ENCODE assay signal across 17 mouse cellular contexts in genomic region chr11:118851391-118851790, GRCm38 (mm10).
A peak's percentile ranks its signal among the peaks of the same experiment; 100 is the strongest.
DNase-seq lines count a peak whose midpoint lies in the region.
"Had no signal": no experiment of that assay in that cellular context is flagged by ENCODE, and none has a peak within 500 bp of the region (broad histone marks: within the 10 kb centered on the region; RNA-seq: fewer than 3 reads in every experiment).

No protein-coding gene starts in this region.

- DNase-seq in cerebellum, adult 11-12 months: peak; percentile 78
- no peak for DNase-seq in cerebellum, postnatal 14 days
- peak; percentile 8 to 49 for DNase-seq in urinary bladder, adult 18-20 months (ENCODE audit: low spot score in 2 of 2)
- DNase-seq in urinary bladder, adult 2 months (ENCODE audit: low spot score): no peak
- peak; percentile 79 for DNase-seq in cerebellum, adult 9-11 months
- DNase-seq in urinary bladder, postnatal 36 days (ENCODE audit: low spot score in 2 of 2): peak; percentile 15 to 41
- no peak for DNase-seq in yolk sac, embryonic 10.5 days (ENCODE audit: low spot score)
- DNase-seq in left cerebral cortex, postnatal 14 days (ENCODE audit: low spot score in 2 of 2): no peak
- DNase-seq: adrenal gland, postnatal 25 days; gastrocnemius, postnatal 36 days; heart, postnatal 36 days; kidney, adult 11 months; kidney, postnatal 36 days; layer of hippocampus, adult 9-11 months; lung, postnatal 4 days; thymus, adult 18-20 months; thymus, postnatal 4 days had no signal

- intact Hi-C loops in left cerebral cortex, postnatal 14 days (cut with DNase I): no loop called here

Comparison
In these comparisons a context has a peak if more than half of its experiments do, and no peak if none do; other contexts are left out.
1. DNase-seq: peak in cerebellum, adult 11-12 months (single experiment), urinary bladder, adult 18-20 months (2 of 2), cerebellum, adult 9-11 months (single experiment) and urinary bladder, postnatal 36 days (2 of 2); none in cerebellum, postnatal 14 days (0 of 2), urinary bladder, adult 2 months (single experiment), yolk sac, embryonic 10.5 days (single experiment) and left cerebral cortex, postnatal 14 days (0 of 2).